Mouse (Mus musculus) embryo, embryonic 10.5 days (tissue): ENCODE data around the gene Trim8.

Experiments used
- DNase-seq: peaks from one replicate; pipeline ENCODE4 v3.0.0-alpha.2; 2015; ENCODE audit warnings: low spot score

Trim8 gene

DNA sequence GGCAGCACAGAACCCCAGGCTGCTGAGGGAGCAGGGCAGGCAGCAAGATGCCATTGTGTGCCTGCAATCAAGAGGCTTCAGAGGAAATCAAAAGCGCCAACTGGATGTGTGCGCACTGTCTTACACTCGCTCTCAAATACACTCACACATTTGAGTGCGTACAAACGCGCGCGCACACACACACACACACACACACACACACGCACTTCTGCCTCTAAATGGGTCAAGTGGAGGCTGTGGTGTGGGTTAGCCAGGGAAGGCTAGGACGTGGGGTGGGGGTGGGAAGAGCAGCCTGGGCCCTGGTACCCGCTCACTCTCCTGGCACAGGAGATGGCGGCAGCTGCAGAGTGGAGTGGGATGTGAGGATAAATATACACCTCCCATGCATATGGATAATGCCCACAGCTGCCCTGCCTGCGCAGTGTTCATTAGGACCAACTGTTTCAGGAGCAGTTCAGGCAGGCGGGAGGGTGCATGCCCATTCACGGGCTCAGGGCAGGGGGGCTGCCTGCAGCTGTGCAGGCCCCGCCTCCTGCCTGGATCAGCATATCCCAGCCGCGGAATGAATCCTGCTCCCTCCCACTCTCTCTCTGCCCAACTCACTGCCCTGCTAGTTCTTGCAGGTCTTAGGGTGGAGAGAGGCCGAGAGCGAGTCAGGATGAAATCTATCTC is 22.1 kb downstream of the Trim8 start:
- peak; percentile 89 for DNase-seq

DNA sequence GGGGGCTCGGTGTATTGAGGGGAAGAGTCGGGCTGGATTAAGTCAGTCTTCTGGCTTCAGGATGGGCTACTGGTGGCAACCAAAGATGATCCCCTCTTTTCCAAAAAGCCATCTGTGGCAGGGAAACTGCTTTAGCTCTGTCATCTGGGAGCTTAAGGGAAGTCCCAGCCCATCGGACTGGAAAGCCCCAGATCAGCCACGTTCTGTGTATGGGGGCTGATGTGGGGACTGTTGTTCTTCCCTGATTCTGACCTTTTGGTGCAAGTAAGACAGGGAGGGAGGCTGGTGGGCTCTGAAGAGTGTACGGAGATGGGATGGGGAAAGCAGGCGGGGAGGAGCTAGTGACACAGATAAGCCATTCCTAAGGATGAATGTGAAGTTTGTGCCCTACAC is 22.6 kb downstream of the Trim8 start:
- DNase-seq, result no peak

DNA sequence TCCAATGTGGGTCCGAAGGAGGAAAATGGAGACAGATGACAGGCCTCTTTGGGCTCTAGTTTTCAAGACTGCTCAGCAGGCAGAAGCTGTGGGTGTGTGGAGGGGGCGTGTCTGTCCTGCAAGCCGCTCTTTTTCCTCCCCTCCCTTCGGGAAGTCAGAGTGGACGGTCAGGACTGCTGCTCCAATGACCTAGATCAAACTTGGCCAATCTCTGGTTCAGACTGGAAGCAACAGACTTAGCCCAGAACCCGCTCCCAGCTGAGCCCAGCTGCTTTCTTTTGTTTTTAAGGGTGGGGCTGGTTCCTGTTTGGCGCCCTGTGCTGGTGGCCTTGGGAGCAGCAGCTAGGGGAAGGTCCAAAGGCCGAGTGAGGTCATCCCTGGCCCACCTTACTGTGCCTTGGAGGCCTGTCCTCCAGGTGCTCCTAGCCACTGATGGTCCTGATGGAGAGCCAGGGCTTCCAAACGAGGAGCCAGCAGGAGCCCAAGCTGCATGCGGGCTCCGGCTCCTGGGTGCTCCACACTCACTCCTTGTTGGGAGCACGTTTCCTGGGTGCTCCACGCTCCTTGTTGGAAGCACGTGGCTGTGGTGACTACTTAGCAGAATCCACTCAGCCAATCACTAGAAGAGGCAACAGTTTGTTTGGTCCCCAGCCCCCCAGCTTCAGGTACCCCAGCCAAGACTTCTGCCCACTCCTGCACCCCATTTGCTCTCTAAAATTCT is 23.3 kb downstream of the Trim8 start:
- peak; percentile 74 for DNase-seq

DNA sequence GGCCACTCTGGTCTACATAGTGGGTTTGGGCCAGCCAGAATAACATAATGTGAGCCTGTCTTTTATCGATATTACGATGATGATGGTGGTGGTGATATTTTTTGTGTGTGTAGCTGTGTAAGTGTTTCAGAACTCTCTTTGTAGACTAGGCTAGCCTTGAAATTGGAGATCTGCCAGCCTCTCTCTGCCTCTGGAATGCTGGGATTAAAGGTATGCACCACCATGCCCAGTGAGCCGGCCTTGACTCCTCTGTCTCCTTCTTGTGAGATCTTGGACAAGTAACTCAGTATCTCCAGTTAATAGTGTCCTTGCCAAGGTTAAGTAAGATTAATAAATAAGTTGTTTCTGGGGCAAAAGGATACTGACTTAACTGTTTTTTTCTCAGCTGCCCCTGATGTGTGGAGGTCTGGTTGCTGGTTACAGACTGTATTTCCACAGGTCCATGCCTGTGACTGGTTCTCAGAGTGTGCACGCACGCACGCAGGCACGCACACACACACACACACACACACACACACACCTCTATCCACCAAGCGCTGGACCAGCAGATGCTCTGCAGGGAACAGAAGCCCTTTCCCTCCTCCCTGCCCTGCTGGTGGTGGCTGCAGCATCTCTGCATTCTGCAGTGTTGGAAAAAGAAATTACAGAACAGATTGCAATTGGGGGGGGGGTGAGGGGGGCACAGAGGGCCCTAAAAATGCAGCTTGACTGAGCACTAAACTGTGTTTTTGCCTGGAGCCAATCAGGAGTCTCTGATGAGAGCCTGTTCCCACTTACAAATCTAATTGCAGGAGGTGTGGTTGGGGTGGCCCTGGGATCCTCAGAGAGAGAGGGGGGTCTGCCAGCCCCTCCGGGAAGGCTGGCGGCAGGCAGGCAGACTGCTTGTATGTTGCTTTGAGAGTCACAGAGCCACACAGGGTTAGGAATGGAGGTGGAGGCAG is 24.5 kb downstream of the Trim8 start:
- no peak for DNase-seq

DNA sequence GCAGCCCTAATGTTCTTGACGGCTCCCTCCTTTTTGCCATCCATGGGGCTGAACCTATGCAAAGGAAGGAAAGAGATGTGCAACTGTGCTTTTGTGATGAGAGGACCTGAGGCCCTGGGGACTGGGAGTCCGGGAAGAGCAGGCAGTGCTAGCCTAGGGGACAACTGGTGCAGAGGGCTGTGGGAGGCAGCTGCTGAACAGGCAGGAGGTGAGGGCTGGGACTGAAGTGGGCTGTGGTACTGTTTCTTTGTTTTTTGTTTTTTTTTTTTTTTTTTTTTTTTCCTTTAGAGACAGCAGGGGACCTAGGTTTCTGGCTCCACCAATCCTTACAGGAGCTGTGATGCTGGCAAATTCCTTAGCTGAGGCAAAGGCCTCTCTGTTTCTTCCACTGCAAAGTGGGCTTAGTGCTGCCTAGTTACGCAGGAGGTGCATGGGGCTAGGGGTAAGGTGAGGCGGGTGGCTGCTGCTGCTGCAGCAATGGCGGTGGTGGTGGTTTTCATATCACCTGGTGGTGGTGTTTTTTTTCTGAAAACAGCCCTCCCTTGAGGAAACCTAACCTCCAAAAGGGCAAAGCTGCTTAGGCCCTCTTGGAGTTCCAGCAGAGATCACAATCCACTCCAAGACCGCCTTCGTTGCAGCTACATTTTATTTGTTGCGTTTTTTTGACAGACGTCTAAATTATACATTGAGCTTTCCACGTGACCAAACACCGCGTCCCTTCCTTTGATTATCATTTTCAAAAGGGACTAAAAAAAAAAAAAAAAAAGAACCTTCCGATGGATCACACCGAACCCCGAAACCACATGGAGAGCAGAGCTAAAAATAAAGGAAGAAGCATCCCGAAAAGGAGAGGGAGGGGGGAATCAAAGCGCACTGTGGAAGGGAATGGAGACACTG is 26.4 kb downstream of the Trim8 start:
- DNase-seq, result no peak

DNA sequence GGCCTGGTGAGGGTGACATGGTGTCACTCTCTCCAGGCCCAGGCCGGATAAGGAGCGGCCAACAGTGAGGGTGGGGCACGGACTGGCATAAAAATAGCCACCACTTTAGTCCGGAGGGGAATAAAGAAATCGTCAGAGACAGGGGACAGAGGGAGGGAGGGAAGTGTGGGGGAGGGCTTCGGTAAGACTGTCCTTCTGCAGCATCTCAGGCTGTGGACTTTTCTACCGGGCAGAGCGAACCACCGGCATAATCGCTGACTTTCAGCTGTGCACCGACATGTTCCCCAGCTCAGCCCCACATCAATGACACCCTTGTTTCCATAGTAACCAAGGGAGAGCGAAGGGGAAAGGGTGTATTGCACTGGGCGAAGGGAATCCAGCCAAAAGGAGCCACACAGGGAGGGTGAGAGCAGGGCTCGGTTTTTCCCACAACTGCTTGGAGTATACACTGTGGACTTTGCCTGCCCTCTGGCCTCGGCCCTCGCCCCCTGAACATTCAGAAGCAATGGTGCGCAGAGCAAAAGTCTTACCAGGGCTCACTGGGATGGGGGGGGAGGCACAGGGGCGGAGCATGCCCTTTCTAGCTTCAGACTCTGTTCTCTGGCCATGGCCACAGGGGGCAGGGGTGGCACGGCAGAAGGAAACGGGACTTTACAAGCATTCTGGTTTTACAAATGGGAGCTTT is 27.2 kb downstream of the Trim8 start:
- DNase-seq, result peak; percentile 84

DNA sequence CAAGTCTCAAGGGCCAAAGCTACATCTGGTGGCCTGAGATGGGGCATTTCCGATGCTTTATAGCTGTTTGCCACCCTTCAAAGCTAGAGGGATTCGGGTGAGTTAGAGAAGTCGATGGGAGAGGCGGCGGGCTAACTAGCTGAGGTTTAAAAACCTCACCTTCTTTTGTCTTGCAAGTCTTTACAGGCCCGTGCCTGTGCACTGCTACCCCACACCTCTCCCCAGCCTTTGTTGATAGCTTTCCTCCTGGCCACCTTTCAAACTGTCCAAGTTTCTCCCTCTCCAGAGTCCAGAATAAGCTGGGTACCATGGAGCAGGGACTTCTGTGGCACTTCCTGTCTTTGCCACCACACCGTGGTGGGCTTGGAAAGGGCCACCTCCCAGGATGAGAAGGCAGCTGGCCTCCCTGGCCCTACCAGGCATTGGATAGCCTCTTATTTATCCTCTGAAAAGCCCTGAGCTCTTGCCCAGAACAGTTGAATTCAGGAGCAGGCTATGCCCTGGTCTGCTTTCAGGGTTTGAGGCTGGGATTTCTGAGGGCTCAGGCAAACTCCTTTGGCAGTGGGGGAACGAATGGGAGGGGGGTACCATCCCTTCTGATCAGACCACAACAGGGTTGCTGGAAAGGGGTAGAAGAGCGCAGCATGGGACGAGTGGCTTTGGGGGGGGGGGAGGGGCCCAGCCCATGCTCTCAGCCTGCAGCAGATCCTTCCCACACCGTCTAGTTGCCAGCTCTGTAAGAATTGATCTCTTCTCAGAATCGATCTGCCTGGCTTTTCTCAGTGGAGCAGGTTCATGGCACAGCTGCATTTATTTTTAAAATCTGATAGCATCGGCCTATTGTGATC is 28.3 kb downstream of the Trim8 start:
- no peak for DNase-seq

DNA sequence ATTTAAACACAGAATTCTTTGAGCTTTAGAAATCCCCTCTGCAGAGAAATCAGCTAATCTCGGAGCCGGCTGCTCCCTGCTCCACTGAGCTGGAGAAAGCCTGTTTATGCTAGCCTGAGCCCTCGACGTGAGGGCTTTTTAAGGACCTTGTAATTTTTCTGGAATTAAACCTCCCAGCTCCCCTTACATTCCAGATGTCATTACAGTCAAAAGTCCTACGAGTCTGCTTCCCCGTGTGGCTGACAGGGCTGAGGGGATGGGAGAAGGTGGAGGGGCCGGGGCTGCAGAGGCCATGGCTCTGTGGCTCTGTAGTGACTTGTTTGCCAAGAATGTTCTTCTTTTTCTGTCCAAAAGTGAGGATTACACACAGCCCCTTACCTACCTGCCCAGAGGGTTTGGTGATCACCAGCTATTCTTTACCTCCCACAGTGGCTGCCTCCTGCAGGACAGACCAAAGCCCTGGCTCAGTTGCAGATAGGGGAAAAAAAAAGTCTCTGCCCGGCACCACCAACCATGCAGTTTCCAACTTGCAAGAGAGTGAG is 29.0 kb downstream of the Trim8 start:
- no peak for DNase-seq

DNA sequence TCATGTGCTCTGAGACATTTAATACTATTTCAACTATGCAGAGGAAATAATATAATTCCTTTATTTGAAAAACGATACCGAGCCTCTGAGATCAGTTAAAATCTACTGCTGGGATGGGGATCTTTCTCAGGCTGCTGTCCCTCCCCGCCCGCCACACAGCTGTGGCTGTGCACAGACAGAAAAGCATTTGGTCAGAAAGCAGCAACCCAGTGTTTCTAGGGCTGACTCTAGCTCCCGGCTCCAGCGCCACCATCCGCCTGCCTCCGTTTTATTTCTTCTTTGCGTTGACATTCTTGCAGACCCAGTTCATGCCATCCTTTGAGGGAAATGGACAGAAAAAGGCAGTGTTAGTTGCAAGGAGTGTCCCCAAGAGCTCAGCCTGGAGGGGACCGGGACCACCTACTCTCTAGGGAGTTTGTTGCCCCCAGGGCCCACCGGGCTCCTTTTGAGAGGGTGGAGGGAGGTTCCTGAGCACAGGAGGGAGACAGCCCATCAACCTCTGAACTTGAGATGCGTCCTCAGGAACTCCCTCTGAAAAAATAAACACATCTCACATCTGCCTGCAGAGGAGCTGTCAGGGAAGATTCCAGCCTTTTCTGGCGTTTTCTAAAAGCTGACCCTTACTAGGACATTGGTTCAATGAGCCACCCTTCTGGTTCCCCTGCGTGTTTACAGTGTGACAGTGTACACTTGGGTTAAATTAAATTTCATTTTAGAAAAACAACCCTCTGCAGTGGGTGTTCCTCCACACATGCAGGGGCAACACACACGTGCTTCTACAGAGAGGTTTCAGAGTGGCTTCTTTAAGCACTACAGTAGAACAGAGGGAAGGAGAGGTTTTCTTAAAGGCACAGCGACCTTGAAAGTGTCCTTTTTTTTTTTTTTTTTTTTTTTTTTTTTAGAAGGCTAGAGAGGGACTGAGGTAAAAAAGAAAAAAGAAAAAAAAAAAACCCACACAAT is 29.8 kb downstream of the Trim8 start:
- peak; percentile 34 for DNase-seq

DNA sequence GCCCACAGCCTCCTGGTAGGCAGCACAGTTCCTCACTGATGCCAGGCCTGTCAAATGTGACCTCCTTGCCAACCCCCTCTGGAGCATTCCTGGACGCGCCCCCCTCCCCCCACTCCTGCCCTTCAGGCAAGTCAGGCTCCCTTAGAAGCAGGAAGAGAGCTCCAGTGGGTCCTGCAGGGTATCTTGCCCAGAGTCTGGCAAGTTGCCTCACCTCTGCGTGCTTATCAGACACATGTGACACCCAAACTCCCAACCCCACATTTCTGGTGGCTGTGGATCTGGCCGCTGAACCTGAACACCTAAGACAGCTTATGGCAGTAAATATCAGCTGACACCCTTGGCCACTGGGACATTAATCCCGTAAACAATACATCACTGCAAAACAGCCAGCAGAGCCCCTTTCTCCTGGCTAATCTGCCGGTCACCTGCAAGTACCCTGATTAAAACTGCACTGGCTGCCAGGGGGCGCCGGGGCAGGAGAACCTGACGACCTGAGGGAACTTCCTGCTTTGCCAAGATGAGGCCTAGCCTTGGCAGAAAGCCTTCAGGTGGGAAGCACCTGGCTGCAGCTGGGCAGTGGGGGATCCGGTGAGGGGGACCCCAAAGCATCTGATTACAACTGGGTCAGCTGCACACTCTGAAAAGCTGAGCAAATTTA is 30.7 kb downstream of the Trim8 start:
- DNase-seq, result peak; percentile 26

DNA sequence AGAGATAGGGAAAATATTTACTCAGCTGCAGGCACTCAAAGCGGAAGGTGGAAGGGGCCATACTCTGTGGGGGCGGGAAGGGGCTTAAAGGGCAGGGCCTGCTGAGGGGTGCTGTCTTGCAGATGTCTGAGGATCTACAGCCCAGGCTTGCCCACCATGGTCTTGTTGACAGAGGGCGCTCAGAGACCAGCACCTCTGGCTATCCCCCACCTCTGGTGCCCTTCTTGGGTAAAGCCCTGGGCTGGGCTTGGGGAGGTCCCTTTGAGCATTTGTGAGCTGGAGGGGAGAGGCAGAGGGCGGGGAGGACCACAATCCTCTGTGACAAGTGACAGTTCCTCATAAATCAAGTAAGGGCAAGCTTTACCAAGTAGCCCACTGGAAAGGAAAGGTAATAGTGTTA is 31.6 kb downstream of the Trim8 start:
- DNase-seq, result peak; percentile 50

DNA sequence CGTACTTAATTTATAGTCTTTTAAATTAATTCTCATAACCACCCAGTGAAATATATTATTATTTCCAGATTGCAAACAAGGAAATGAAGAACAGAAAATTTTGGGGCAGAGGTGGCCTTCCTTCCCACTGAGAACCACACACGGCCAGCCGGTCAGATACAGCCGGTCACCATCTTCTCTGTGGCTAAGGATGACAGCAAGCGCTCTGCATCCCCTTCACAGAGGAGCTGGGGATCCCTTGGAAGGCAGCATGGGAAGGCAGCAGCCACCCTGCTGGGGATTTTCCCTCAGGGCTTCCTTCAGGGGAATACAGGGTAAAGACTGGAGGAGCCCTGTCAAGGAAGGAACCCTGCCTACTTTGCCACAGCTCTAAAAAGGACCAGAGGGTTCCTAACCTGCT is 32.0 kb downstream of the Trim8 start:
- DNase-seq, result peak; percentile 21

DNA sequence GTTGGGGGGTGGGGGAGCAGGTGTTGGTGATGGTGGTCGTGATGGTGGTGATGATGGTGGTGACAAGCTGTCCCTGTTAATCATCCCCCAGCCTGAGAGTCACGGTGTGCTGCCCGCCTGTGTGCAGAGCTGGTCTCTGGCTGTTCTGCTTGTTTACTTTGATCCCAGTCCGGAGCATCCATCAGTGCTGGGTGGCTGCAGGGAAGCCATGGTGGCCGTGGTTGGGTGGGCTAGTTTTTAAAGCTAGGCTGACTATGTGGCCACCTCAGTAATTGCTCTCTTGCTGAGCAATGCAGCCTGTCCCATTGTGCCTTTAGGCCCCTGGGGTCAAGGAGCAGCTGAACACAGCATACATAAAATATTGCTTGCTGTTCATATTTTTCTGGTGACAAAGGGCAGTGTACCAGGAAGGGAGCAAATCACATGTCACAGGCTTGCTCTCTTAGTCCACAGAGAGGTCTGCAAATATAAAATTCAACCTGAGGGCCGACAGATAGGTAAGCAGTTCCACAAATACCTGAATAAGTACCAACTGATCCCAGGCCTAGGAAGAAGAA is 33.1 kb downstream of the Trim8 start:
- DNase-seq, result no peak

DNA sequence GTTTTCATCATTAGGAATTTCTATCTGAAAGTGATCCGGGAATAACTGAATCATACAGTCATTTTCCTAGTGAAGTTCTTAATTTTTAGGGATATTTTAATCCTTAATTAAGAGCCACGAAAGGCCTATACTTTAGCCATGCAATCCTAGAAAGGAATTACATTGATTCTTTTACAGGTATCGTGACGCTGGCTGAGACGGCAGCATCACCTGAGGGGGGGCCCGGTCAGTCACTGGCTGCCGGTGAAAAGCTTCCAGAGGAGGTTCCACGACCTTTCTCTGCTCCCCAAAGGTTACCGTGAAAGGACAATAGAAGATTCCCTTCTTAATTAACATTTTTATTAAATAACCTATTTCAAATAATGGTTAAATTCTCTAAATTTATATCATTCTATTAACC is 35.9 kb downstream of the Trim8 start:
- DNase-seq, result no peak

DNA sequence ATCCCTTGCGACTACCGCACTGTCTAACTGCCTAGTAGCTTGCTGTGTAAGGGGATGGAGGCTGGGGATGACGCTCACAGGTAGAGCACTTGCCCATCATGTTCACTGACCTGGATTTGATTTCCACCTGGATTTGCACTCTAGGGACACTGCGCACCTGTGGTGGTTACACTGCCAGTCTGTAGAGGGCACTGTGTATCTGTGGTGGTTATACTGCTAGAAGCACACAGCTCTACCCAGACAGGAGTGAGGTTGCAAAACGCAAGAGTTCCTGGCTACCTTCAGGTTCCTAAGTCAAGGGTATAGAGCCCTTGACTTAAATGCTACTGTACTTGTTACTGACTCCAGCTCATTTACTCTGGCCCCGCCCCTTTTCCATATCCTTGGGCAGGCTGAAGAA is 36.7 kb downstream of the Trim8 start:
- DNase-seq, result no peak

DNA sequence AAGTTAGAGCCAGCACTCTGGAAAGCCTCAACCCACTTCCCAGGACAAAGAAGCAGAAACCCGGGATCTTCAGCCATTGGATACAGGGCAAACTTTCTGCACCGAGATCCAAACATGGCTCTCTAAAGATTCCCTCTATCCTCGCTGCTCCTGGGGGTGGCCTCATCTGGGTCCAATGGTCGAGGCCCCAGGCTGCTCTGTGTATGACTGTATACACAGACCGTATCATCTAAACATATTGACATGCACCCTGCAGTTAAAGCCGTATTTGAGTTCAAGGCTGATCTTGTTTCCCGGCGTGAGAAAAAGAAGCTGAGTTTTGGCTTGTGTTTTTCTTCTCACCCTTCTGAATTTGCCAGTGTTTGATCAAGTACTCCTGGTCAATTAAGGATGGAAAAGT is 41.2 kb downstream of the Trim8 start:
- DNase-seq, result no peak

DNA sequence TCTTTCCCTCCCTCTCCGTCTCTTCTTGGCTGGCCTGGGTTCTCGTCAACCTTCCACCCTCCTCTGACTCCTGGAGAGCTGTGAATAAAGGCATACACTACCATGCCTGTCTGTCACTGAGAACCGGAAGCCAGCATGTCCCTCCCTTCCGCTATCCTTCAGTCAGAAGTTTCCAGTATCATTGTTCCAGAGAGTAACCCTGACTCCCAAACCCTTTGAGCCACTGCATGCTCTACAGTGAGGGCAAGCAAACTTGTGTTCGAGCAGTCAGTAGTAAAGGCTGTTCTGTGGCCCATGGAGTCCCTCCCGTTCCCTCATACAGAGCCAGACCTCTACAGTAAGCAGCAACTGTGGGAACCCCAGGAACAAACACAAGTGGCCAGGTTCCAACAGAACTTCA is 46.1 kb downstream of the Trim8 start:
- DNase-seq, result no peak

DNA sequence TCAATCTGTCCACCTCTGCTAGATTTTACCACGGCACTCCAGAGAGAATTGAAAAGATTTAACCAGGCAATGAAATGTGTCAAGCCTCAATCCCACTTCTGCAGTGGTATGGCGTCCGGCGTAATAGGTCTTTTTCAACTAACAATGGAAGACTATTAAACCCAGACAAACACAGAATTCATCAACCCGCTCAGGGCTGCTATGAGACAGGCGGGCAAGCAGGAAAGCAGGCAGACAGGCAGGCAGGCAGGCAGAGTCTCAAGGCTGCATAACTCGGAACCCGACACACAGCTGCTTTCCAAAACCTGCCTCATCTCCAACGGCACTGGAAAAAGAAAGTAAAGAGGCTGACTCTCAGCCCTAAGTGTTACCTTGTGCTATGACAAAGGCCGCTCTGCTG is 46.6 kb downstream of the Trim8 start:
- DNase-seq, result no peak
